Mouse (Mus musculus): ENCODE results near the gene Txndc8.

GRCm38 (mm10) chr4:57956029-57956960 lies 52.6 kb downstream of the Txndc8 start, which contains the start of gene Txn1:
- TF ChIP-seq ZNF384 (IDR thresholded peaks at IDR 0.05; ENCODE audit: low read depth, low read length) (no peak), CHD2 (IDR thresholded peaks at IDR 0.05; ENCODE audit: low read depth, low read length) (0 out of 2 replicates have a peak, but pooled peaks have one; percentile 21), ZC3H11A (IDR thresholded peaks at IDR 0.05; ENCODE audit: borderline replicate concordance, low read depth, low read length) (no peak), MAFK (IDR thresholded peaks at IDR 0.05; ENCODE audit: insufficient read depth, low read depth, low read length) (peak; percentile 97)

All from ES-E14 (cell line).